Comparison of ENCODE assay signal across 8 mouse cellular contexts in the genomic region with DNA sequence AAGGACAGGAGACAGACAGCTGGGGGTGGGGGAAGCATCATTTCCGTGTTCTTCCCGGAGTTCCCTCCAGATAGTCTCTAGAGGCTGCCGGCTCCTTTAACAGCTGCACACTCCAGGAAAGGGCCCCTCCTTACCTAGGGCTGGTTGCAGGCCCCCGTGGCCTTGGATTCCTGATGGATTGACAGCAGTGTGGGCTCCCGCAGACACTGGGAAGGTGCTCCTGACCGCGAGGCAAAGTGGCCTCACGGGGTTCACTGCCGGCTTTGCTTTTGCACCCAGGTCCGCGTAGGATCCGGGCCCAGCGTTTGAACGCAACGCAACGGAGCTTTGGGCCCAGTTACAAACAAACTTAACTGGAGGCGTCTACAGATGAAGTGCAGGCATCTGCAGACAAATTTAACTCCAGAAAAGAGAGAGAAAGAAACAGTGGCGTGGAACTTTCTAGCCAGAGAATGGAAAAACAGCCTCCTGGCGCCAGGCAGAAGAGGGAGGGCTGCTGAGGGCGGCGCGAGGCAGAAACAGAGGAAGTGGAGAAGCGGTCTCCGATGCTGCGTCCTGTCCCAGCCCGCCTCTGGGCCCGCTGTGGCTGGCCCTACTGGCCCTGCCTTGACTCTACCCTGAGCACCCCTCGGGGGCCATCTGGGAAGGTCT. TPM values are rescaled to one million over a fixed set of nuclear protein-coding genes. Genes with fewer than 3 reads are reported as not detected.
A peak's percentile ranks its signal among the peaks of the same experiment; 100 is the strongest.
DNase-seq lines count a peak whose midpoint lies in the region; ATAC-seq and TF ChIP-seq lines count a peak whose summit lies in the region.

A gene (minus strand): TSS at position 524 of the 651 bp plus-strand sequence.

- ATAC-seq in hindbrain, embryonic 12.5 days (ENCODE audit: low FRiP score) = 0 out of 2 replicates have a peak, but pooled peaks have one; percentile 58
- peak; percentile 60 for ATAC-seq in megakaryocyte progenitor cell, adult 5-6 weeks (replicated peaks; ENCODE audit: poor library complexity)

- H3K27ac ChIP-seq in ES-Bruce4 (ENCODE audit: insufficient read depth, low read length) = 0 out of 2 replicates have a peak within 1 kb of the TSS, but pooled peaks have one; percentile 3
- no peak within 1 kb of the TSS for H3K27ac ChIP-seq in hindbrain, embryonic 12.5 days

- no peaks in the 10 kb centered on the region for H3K27me3 ChIP-seq in ES-Bruce4 (ENCODE audit: control insufficient read depth, insufficient read depth, low read length, poor library complexity, severe bottlenecking)
- peaks cover 10% of the 10 kb centered on the region; the same call in 1 of the 2 replicates for H3K27me3 ChIP-seq in hindbrain, embryonic 12.5 days

- no peak for TF ChIP-seq POLR2A in ES-Bruce4 (IDR thresholded peaks at IDR 0.05; ENCODE audit: insufficient read depth, low read length)

- TF ChIP-seq CTCF in ES-Bruce4 (IDR thresholded peaks at IDR 0.05; ENCODE audit: low read depth, low read length) = no peak

- intact Hi-C loops in left cerebral cortex, postnatal 25 days (cut with DNase I) = no loop called here

- H3K9me3 ChIP-seq in ES-Bruce4 (replicated peaks; ENCODE audit: control insufficient read depth, insufficient read depth, low read length, poor library complexity, severe bottlenecking) = no peaks in the 10 kb centered on the region
- H3K9me3 ChIP-seq in hindbrain, embryonic 12.5 days (replicated peaks) = no peaks in the 10 kb centered on the region

- peak within 1 kb of the TSS; percentile 43 for H3K9ac ChIP-seq in ES-Bruce4 (ENCODE audit: low read depth, poor library complexity, severe bottlenecking)
- peak within 1 kb of the TSS; percentile 48 for H3K9ac ChIP-seq in hindbrain, embryonic 12.5 days

- peaks cover 13% of the 10 kb centered on the region for H3K4me1 ChIP-seq in ES-Bruce4 (ENCODE audit: control insufficient read depth, insufficient read depth, low read length)
- H3K4me1 ChIP-seq in hindbrain, embryonic 12.5 days = peaks cover 18% of the 10 kb centered on the region

- DNase-seq in adrenal gland, postnatal 10 days = peak; percentile 67
- DNase-seq in frontal cortex, postnatal 10 days (ENCODE audit: low spot score in 2 of 2) = peak; percentile 36 to 40
- peak; percentile 71 to 84 for DNase-seq in left cerebral cortex, postnatal 25 days (ENCODE audit: low spot score in 2 of 2)
- peak; percentile 39 for DNase-seq in right cerebral cortex, postnatal 4 days
- no peak for DNase-seq in cerebellum, adult 11 months

- 10% methylated on average over 28 of the region's 28 CpGs for WGBS in hindbrain, embryonic 12.5 days

- no peaks in the 10 kb centered on the region for H3K36me3 ChIP-seq in ES-Bruce4 (ENCODE audit: control insufficient read depth, insufficient read depth, low read length, poor library complexity, severe bottlenecking)
- H3K36me3 ChIP-seq in hindbrain, embryonic 12.5 days = peaks cover 6% of the 10 kb centered on the region

- H3K4me2 ChIP-seq in hindbrain, embryonic 12.5 days (replicated peaks) = peak within 1 kb of the TSS; percentile 39

- TF ChIP-seq EP300 in ES-Bruce4 (IDR thresholded peaks at IDR 0.05; ENCODE audit: insufficient read depth, low read depth, low read length) = no peak

- H3K4me3 ChIP-seq in ES-Bruce4 (ENCODE audit: low read depth, low read length) = peak within 1 kb of the TSS; percentile 18
- peak within 1 kb of the TSS; percentile 15 for H3K4me3 ChIP-seq in hindbrain, embryonic 12.5 days

RNA-seq across cellular contexts. Expression of the gene that starts here (rescaled TPM):
- polyA plus RNA-seq in ES-Bruce4 (2011; ENCODE audit: insufficient read depth, insufficient read length, low read depth, missing spikeins) = 0.90 and 0.99 TPM in 2 replicates
- total RNA-seq in adrenal gland, postnatal 10 days (2021) = 1 to 10 TPM; 3.5 to 4.9 TPM
- 2.2 and 2.6 TPM in 2 replicates for polyA plus RNA-seq in hindbrain, embryonic 12.5 days (2016; fragmentation: Nextera tagmentation; extraction: Ambion mirVana)
- 1 to 10 TPM; 5.3 to 8.4 TPM for total RNA-seq in left cerebral cortex, postnatal 25 days (2021)
- total RNA-seq in megakaryocyte progenitor cell, adult 5-6 weeks (2015) = 6.1 and 7.3 TPM in 2 replicates
- total RNA-seq in megakaryocyte progenitor cell, adult 5-6 weeks (2017) = 11.3 and 14.4 TPM in 2 replicates
